Mouse (Mus musculus) heart, embryonic 15.5 days (tissue): ENCODE data around the gene Plod3. TPM values are rescaled to one million over a fixed set of nuclear protein-coding genes. Genes with fewer than 3 reads are reported as not detected.

Source experiments
- ATAC-seq: fragments of 200-750 bp; cut with Nextera tagmentation; replicated peaks from 2 replicates; pipeline ENCODE4 v1.8.0; 2017; ENCODE audit warnings: low read depth, moderate TSS enrichment; ENCODE audit not compliant: insufficient number of reproducible peaks, insufficient read depth, low FRiP score
- H3K27ac ChIP-seq: fragments of 300-500 bp; sonication (generic); 2 replicates; pipeline ENCODE4 v1.5.1; 2015; ENCODE audit warnings: mild to moderate bottlenecking, inconsistent platforms
- H3K27me3 ChIP-seq: fragments of 300-500 bp; sonication (generic); 2 replicates; pipeline ENCODE4 v1.6.1; 2015; ENCODE audit warnings: inconsistent platforms
- H3K36me3 ChIP-seq: fragments of 300-500 bp; sonication (generic); 2 replicates; pipeline ENCODE4 v1.6.1; 2015; ENCODE audit warnings: mild to moderate bottlenecking, inconsistent platforms
- H3K4me1 ChIP-seq: fragments of 300-500 bp; sonication (generic); replicated peaks from 2 replicates; pipeline ENCODE4 v1.6.1; 2015; ENCODE audit warnings: inconsistent platforms
- H3K4me2 ChIP-seq: fragments of 300-500 bp; sonication (generic); 2 replicates; pipeline ENCODE4 v1.6.1; 2015; ENCODE audit warnings: inconsistent platforms, mild to moderate bottlenecking, moderate library complexity
- H3K4me3 ChIP-seq: fragments of 300-500 bp; sonication (generic); 2 replicates; pipeline ENCODE4 v1.5.1; 2015; ENCODE audit warnings: mild to moderate bottlenecking, inconsistent platforms
- H3K9ac ChIP-seq: fragments of 300-500 bp; sonication (generic); 2 replicates; pipeline ENCODE4 v1.6.1; 2015; ENCODE audit warnings: mild to moderate bottlenecking, inconsistent platforms
- H3K9me3 ChIP-seq: fragments of 300-500 bp; sonication (generic); replicated peaks from 2 replicates; pipeline ENCODE4 v1.6.1; 2016; ENCODE audit warnings: inconsistent platforms
- WGBS: fragments of 180-500 bp; shearing (Covaris S2); methylation state at CpG from one replicate; pipeline ENCODE4 v1.1.7; 2015; ENCODE audit warnings: mixed read lengths; 5-methylcytosine and 5-hydroxymethylcytosine counted together
- polyA plus RNA-seq: library from polyadenylated mRNA; unstranded; fragments of >200 nt; fragmentation: Nextera tagmentation; extraction: Ambion mirVana; gene quantifications from 2 replicates; pipeline ENCODE4 v1.2.1, GENCODE M21; 2015

Plod3 gene
- polyA plus RNA-seq, 1 experiment from 2014 or later, result 34.9 TPM

DNA sequence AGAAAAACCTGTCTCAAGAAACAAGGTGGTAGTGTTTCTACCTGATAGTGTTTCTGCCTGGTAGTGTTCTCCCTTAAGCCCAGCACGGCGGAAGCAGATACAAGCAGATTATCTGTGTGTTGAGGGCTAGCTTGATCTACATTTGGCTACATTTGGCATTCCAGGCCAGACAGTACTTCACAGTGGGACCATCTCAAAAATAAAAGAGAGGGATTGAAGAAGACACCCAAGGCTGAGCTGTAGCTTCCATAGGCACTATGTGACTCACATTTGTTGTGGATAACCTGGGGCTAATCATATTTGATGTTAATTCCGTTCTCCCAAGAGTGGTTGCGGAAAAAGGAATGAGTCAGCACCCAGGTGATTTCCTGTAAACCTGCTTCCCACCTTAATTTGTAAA, 34.7 kb upstream of the Plod3 start:
- no peak overlapping the region for H3K27ac ChIP-seq
- H3K27me3 ChIP-seq, result no peaks in the 10 kb centered on the region
- H3K4me2 ChIP-seq, result no peak overlapping the region
- H3K4me3 ChIP-seq, result no peak overlapping the region
- 57% methylated on average over 4 of the region's 4 CpGs for WGBS
- ATAC-seq, result no peak
- H3K4me1 ChIP-seq, result peaks cover 12% of the 10 kb centered on the region
- H3K9me3 ChIP-seq, result no peaks in the 10 kb centered on the region
- no peak overlapping the region for H3K9ac ChIP-seq
- no peaks in the 10 kb centered on the region for H3K36me3 ChIP-seq

DNA sequence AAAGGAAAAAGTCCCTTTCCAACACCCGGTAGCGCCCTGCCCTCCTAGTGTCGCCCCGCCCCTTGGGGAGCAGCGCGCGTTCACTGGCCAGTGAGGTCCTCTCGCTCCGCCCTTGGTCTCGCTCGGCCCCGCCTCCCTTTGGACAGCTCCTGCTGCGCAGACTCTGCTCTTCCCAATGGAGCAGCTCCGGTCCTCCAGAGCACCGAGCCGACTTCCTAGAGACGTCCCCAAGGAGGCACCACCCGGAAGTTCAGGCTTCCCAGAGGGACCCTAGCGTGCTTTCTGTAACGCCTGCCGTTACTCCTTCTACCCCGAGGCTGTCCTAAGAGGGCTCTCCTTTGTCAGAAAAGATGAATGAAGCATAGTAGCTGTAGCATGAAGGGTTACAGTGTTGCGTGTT, 33.8 kb upstream of the Plod3 start, which contains the start of gene Fis1:
Gene Fis1, plus strand, starts transcription at position 261 of the 400 bp plus-strand sequence.
- Histone ChIP-seq H3K9me3 (no peaks in the 10 kb centered on the region), H3K27me3 (no peaks in the 10 kb centered on the region), H3K4me2 (peak within 1 kb of the TSS; percentile 68), H3K27ac (peak within 1 kb of the TSS; percentile 76), H3K4me1 (peaks cover 12% of the 10 kb centered on the region), H3K9ac (peak within 1 kb of the TSS; percentile 89), H3K4me3 (peak within 1 kb of the TSS; percentile 92), H3K36me3 (no peaks in the 10 kb centered on the region)
- ATAC-seq, result peak; percentile 100
- WGBS, result under 1% methylated on average over 23 of the region's 23 CpGs

DNA sequence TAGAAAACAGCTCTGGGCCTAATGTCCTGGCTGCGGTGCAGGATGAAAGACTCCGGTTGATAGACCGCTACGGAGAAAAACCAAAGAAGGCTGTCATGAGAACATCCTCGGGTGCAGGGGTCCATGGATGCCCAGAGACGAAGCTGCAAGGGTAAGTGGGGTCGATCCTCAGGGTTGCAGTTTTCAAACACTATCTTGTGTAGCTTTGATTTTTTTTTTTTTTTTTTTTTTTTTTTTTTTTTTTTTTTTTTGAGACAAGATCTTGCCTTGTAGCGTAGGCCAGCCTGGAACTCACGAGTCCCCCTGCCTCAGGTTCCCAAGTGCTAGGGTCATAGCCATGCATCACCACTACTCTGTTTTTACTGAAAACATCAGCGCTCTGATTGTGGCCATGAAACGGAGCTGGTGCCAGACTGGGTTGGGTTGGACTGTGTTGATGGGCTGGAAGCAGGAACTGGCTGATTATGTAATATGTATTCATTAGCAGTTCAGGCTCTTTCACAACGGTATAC, 33.3 kb upstream of the Plod3 start:
- Histone ChIP-seq H3K4me2 (peak overlapping the region; percentile 68), H3K27me3 (no peaks in the 10 kb centered on the region), H3K36me3 (no peaks in the 10 kb centered on the region), H3K9ac (peak overlapping the region; percentile 89), H3K9me3 (no peaks in the 10 kb centered on the region), H3K4me1 (peaks cover 12% of the 10 kb centered on the region), H3K4me3 (peak overlapping the region; percentile 92), H3K27ac (peak overlapping the region; percentile 76)
- peak; percentile 12; the same call in 1 of the 2 replicates for ATAC-seq
- WGBS, result 3% methylated on average over 12 of the region's 12 CpGs

DNA sequence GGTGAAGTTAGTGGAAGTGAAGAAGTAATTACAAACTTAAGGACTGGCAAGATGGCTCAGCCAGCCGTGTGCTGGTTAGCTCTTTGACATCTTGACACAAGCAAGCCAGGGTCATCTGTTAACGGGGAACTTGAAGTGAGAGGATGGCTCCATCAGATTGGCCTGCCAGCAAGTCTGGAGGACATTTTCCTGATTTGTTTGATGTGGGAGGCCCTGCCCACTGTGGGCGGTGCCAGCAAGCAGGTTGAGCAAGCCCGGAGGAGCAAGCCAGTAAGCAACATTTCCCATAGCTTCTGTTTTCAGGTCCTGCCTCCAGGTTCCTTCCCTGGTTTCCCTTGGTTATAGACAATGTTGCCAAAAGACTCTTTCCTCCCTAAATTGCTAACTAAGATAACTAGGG, 31.2 kb upstream of the Plod3 start:
- Histone ChIP-seq H3K4me1 (peaks cover 12% of the 10 kb centered on the region), H3K9ac (no peak overlapping the region), H3K9me3 (no peaks in the 10 kb centered on the region), H3K27me3 (no peaks in the 10 kb centered on the region), H3K27ac (no peak overlapping the region), H3K36me3 (no peaks in the 10 kb centered on the region), H3K4me3 (no peak overlapping the region), H3K4me2 (no peak overlapping the region)
- ATAC-seq, result no peak
- 82% methylated on average over 4 of the region's 4 CpGs for WGBS

DNA sequence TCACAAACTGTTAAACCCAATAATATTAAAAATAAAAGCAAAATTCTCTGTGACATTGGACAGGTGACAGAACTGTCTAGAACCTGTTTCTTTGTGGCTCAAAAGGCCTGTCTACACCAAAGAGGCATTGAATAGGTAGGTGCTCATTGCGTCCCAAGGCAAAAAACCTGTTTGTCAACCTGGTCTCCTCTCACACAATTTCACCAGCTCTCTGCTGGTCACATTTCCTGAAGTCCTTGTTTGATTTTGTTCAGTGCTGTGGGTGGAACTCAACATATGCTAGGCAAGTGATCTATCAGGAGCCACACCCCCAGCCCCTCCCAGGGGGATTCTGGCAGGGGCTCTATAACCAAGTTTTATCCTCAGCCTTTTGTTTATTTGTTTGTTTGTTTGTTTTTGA, 29.6 kb upstream of the Plod3 start:
- no peaks in the 10 kb centered on the region for H3K27me3 ChIP-seq
- H3K4me2 ChIP-seq, result no peak overlapping the region
- ATAC-seq, result no peak
- no peak overlapping the region for H3K4me3 ChIP-seq
- H3K36me3 ChIP-seq, result no peaks in the 10 kb centered on the region
- whole genome bisulfite sequencing, result 93% methylated on average over 1 of the region's 1 CpGs
- H3K4me1 ChIP-seq, result peaks cover 18% of the 10 kb centered on the region
- H3K9me3 ChIP-seq, result no peaks in the 10 kb centered on the region
- H3K27ac ChIP-seq, result no peak overlapping the region
- H3K9ac ChIP-seq, result no peak overlapping the region

DNA sequence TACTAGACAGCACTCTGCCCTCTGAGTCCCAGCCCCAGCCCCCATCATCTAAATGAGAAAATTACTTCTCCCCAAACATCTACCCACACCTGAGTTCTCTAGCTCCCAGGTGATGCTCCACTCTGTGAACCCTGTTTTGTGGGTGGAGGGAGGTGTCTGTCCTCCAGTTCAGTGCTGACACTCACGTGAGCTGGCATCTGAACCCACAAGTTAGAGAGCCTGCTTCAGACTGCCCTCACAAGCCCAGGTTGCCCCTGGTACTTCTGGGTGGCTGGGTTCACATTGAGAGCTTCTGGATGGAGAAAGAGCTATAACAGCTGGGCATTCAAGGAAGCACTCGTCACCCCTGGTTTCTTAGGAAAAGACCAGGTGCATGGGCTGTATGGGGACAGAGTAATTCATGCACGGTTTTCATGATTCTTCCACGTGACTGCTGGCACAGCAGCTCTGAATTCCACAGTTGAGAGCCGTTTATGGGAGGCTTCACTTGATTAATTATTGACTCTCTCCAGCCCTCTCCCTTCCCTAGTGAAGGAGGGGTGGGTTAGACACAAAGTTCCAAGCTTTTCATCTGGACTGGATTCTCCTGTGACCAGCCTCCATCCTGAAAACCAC, 27.7 kb upstream of the Plod3 start:
- no peak overlapping the region for H3K9ac ChIP-seq
- 70% methylated on average over 5 of the region's 5 CpGs for WGBS
- H3K27me3 ChIP-seq, result no peaks in the 10 kb centered on the region
- H3K4me3 ChIP-seq, result no peak overlapping the region
- no peak overlapping the region for H3K27ac ChIP-seq
- no peaks in the 10 kb centered on the region for H3K9me3 ChIP-seq
- peaks cover 10% of the 10 kb centered on the region; the same call in 1 of the 2 replicates for H3K36me3 ChIP-seq
- H3K4me1 ChIP-seq, result peaks cover 17% of the 10 kb centered on the region
- H3K4me2 ChIP-seq, result no peak overlapping the region
- no peak for ATAC-seq

DNA sequence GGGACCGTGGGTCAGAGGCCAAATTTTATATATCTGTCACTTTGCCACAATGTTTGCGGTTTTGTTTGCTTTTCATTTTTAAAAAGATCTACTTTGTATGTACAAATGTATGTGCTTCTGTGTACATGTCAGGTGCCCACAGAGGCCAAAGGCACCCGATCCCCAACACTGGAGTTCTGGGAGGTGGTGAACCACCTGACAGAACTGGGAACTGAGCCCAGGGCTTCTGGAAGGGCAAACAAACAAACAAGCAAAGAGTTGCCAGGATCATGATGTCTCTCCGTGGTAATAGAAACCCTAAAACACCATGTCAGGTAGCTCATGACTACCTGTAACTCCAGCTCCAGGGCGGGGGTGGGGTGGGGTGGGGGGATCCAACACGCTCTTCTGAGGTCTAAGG, 26.8 kb upstream of the Plod3 start:
- no peak for ATAC-seq
- peaks cover 17% of the 10 kb centered on the region for H3K4me1 ChIP-seq
- H3K4me3 ChIP-seq, result no peak overlapping the region
- WGBS, result 93% methylated on average over 6 of the region's 6 CpGs
- H3K27me3 ChIP-seq, result no peaks in the 10 kb centered on the region
- H3K9me3 ChIP-seq, result no peaks in the 10 kb centered on the region
- H3K36me3 ChIP-seq, result peaks cover 16% of the 10 kb centered on the region
- no peak overlapping the region for H3K27ac ChIP-seq
- no peak overlapping the region for H3K9ac ChIP-seq
- no peak overlapping the region for H3K4me2 ChIP-seq

DNA sequence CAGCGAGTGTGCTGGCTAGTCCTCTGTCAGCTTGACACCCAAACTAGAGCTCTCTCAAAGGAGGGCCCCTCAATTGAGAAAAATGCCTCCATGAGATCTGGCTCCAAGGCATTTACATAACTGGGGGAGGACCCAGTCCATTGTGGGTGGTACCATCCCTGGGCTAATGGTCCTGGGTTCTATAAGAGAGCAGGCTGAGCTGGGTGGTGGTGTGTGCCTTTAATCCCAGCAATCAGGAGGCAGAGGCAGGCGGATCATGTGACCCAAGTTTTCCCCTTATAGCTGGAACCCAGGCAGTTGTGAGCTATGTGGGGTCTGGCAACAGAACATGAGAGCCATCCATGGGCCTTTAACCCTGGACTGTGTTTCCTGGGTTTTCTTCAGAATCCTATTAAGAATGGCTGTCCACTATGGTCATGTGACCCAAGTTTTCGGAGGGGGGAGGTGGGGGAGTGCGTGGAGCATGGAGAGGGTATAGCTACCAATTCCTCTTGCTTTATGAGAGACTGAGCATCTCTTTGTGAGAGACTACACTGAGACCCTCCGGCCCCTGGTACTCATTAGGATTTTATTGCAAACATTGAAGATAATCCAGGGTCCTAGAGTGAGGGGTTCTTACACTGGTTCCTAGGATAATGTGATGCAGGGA, 25.4 kb upstream of the Plod3 start:
- Histone ChIP-seq H3K4me2 (peak overlapping the region; percentile 84), H3K9ac (peak overlapping the region; percentile 78), H3K4me1 (peaks cover 32% of the 10 kb centered on the region), H3K27ac (peak overlapping the region; percentile 84), H3K9me3 (no peaks in the 10 kb centered on the region), H3K4me3 (peak overlapping the region; percentile 80), H3K36me3 (peaks cover 26% of the 10 kb centered on the region), H3K27me3 (no peaks in the 10 kb centered on the region)
- ATAC-seq, result 0 out of 2 replicates have a peak, but pooled peaks have one; percentile 0
- 25% methylated on average over 5 of the region's 5 CpGs for WGBS

DNA sequence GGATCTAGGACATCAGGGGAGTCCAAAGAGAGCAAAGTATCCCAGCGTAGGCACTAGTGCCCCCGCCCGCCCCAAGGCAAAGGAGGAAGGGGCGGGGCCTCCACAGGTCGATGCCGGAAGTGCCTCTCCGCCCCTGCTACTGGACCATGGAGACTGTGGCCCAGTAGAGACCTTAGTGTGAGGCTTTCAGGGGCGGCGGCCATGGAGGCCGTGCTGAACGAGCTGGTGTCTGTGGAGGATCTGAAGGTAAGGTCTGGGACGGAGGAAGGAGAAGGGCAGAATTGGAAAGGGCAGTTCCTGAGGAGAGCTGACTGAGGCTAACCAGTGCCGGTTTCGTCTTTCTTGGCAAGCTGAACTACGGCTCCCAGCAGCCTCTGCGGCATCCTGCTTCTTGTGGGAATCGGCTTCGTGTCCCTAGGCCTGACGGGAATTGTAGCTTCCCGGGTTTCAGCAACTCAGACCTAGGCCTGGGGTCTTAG, 24.8 kb upstream of the Plod3 start:
- Histone ChIP-seq H3K9ac (peak overlapping the region; percentile 78), H3K9me3 (no peaks in the 10 kb centered on the region), H3K27ac (peak overlapping the region; percentile 84), H3K4me3 (peak overlapping the region; percentile 80), H3K36me3 (peaks cover 26% of the 10 kb centered on the region), H3K27me3 (no peaks in the 10 kb centered on the region), H3K4me1 (peaks cover 37% of the 10 kb centered on the region), H3K4me2 (peak overlapping the region; percentile 84)
- 0% methylated on average over 20 of the region's 20 CpGs for WGBS
- peak; percentile 87 for ATAC-seq

DNA sequence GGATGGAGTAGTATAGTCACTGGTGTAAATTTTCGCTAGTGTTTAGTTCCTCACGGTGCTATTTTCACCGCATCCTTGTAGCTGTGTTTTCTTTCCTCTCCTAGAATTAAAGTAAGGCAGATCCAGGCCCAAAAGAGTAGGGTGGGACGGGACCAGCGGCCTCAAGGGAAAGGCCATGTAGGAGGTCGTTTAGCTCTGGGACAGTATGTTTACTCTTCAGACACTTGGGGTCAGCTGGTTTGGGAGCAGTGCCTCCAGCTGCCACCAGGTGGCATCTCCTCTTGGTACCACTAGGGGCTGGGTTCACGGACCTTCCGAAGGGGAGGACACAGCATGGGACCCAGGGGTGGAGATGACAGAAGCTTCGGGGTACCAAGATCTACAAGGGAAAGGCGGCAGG, 24.3 kb upstream of the Plod3 start:
- H3K4me3 ChIP-seq, result peak overlapping the region; percentile 80
- H3K4me2 ChIP-seq, result peak overlapping the region; percentile 84
- H3K9ac ChIP-seq, result peak overlapping the region; percentile 78
- H3K4me1 ChIP-seq, result peaks cover 42% of the 10 kb centered on the region
- ATAC-seq, result peak; percentile 51
- H3K36me3 ChIP-seq, result peaks cover 26% of the 10 kb centered on the region
- H3K27ac ChIP-seq, result peak overlapping the region; percentile 84
- no peaks in the 10 kb centered on the region for H3K9me3 ChIP-seq
- under 1% methylated on average over 10 of the region's 10 CpGs for WGBS
- no peaks in the 10 kb centered on the region for H3K27me3 ChIP-seq

DNA sequence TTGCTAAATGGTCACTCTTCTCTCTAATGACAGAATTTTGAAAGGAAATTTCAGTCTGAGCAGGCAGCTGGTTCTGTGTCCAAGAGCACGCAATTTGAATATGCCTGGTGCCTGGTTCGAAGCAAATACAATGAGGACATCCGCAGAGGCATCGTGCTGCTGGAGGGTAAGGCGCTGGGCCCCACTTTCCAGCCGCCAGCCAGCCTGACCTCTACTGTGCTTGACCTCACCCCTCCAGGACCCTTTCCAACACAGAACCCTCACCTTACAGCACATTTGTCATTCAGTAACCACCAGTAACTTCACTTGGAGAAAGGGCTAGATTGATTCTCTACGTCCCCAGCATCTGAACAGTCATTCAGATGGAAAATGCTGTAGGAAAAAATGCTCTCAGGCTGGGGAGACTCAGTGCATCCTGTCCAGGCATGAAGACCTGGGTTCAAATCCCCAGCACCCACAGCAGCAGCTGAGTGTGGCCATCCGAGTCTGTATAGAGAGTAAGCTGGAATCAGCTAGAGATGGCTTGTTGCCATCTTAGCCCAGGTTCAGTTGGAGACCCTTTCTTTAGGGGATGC, 23.8 kb upstream of the Plod3 start:
- no peak for ATAC-seq
- peak overlapping the region; percentile 84 for H3K4me2 ChIP-seq
- H3K9ac ChIP-seq, result peak overlapping the region; percentile 78
- H3K27me3 ChIP-seq, result no peaks in the 10 kb centered on the region
- peaks cover 26% of the 10 kb centered on the region for H3K36me3 ChIP-seq
- no peaks in the 10 kb centered on the region for H3K9me3 ChIP-seq
- H3K27ac ChIP-seq, result no peak overlapping the region; the same call in 1 of the 2 replicates
- H3K4me3 ChIP-seq, result peak overlapping the region; percentile 80
- 68% methylated on average over 8 of the region's 8 CpGs for WGBS
- H3K4me1 ChIP-seq, result peaks cover 43% of the 10 kb centered on the region
